Mouse (Mus musculus) urinary bladder, postnatal 4 days (tissue): ENCODE results near the gene Hoxb5.

Source experiments
- DNase-seq, 2 experiments: peaks; one replicate each; pipeline ENCODE4 v3.0.0; 2021 to 2022; ENCODE audit warnings: low spot score in 2 of 2

The Hoxb5 gene

DNA sequence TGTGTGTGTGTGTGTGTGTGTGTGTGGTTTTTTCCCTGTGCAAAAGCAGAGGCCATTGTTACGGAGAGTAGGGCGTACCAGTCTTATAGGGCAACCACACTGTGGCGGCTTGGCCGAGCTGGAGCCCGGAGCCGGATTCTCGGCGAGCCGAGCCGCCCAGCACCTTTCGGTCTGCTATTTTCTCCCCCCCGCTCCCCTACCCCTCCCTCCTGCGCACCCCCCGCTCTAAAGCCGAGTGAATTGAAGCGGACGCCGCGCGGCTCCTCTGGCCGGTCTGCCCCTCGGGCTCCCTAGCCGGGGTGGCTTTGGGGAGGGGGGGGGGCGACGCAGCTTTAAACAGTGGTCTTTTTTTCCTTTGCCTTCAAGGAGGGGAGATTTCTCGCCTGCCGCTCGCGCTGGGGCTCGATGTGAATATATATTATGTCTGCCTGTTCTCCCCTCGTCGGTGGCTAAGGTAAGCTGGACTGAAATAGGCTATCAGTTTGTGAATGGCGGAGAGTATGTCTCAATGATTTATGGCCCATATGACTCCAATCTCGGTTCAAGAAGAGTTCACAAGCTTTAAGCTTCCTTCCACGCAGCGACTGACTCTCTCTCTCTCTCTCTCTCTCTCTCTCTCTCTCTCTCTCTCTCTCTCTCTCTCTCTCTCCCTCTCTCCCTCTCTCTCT is 37.7 kb downstream of the Hoxb5 start:
- no peak for DNase-seq

DNA sequence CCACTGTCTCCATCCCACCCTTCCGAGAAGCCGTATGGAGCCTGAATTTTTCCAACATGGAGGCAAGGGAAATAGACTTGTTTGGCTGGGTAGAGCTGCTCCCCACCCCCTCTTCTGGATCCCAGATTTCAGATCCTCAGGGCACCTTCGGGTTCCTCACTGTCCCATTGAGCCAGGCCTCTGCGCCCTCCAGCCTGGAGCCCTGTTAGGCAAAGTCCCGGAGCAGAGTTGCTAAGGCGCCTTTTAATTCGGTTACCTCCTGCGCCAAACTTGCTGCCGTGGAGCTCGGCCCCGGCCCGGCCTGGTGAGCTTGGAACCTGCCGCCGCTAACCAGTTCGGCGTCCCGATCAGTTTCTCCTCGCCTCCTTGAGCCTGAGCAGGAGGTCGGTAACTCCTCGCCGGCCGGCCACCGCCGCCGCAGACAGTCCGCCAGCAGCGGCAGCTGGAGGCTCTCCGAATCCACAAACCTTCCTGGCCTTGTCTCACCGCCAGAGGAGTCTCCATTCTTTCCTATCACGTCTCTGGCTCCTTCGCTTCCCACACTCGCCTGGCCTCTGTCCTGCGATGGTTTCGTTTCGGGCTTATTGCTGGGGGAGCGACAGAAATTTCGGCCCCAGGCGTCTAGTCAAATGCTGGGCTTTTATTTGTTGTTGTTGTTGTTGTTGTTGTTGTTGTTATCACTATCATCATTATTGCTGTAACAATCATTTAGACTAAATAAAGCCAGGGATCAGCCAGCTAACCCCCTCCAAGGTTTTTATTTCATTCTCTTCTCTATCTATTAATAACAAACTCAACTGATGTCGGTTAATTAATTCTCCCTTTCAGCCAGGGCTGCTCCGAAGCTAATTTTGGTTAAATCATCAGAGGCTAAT is 38.8 kb downstream of the Hoxb5 start:
- DNase-seq = no peak

DNA sequence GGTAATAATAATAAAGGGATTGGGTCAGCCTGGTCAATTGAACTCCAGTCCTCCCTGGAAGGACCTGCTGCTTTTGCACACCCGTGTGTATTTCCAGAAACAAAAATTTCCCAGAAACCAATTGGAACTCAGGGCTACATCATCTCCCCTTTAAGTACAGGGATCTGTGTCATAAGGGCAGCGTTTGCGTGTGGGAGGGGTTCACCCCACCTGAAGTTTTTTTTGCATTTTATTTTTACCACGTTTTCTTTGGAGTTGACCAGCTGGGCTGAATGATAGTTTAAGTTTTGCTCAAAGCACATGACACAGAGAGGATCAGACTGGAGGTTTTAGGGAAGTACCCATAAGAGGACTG is 39.4 kb downstream of the Hoxb5 start:
- DNase-seq = no peak

DNA sequence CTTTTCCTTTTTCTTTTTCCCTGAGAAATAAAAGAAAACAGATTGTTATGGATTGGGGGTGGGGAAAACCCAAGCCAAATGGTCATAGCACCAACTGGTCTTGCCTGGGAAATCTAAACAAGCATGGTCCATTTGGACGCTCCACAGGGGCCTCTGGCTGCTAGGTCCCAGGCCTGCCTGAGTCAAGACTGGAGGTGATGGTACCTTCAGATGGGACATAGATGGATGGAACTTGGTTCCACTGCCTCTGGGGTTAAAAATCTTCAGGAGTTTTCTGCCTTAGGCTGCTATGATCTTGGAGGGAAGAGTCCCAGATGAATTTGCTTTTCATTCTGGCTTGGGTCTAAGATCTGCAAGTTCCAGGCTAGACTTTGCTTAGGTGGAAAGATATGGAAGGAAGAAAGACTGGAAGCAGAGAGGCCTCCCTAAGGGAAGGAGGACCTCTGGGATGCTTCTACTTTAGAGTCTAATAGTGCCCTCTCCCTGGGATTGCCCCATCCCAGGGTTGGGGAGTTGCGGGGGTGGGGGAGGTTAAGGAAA is 40.1 kb downstream of the Hoxb5 start:
- DNase-seq = no peak

DNA sequence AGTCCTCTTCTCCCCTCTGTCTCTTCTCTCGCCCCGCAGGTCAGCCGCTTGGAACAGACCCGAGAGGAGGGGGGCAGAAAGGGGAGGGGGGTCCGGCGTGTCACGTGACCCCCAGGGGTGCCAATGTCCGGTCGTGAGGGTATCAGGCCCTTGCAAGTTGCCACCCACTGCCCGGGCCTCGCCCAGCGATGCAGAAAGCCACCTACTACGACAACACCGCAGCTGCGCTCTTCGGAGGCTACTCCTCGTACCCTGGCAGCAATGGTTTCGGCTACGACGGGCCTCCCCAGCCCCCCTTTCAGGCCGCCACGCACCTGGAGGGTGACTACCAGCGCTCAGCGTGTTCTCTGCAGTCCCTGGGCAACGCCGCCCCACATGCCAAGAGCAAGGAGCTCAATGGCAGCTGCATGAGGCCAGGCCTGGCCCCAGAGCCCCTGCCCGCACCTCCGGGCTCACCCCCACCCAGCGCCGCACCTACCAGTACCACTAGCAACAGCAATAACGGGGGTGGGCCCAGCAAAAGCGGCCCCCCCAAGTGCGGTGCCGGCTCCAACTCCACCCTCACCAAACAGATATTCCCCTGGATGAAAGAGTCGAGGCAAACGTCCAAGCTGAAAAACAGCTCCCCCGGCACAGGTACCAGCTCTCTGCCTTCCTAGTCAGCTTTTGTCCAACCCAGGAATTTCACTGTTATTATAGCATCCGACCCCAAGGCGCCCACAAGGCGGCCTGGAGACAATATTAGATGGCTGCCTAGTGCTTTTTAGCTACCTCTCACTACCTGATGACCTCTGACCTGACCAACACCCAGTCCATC is 41.1 kb downstream of the Hoxb5 start:
- no peak for DNase-seq

DNA sequence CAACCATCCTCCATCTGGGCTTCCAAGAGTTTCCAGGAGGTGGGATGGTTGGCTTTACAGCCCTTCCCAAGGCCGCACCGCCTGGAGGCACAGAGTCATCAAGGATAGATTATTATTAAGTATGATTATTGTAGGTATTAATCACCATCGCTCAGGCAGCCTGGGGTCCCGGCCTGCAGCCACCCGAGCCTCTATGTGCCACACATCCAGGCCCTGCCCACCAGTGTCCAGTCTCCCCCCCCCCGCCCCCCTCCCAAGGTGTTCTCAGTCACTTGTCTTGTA is 41.7 kb downstream of the Hoxb5 start:
- DNase-seq = no peak

DNA sequence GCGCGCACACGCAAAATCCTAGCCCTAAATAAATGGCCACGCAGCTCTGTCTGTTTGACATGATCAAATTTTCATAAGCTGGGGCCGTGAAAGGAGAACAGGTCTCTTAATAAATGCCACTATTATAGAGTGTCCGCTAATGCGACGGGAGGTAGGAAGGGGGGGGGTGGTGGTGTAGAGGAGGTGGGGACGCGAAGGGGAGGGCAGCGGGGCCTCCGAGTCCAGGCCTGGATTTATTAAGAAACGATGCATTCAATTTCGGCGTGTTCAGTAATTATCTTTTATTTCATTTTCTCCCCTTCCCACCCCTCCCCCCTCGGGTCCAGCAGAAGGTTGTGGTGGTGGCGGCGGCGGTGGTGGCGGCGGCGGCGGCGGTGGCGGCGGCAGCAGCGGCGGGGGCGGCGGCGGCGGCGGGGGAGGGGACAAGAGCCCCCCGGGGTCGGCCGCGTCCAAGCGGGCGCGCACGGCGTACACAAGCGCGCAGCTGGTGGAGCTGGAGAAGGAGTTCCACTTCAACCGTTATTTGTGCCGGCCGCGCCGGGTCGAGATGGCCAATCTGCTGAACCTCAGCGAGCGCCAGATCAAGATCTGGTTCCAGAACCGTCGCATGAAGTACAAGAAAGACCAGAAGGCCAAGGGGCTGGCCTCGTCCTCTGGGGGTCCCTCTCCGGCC is 42.2 kb downstream of the Hoxb5 start:
- no peak for DNase-seq

DNA sequence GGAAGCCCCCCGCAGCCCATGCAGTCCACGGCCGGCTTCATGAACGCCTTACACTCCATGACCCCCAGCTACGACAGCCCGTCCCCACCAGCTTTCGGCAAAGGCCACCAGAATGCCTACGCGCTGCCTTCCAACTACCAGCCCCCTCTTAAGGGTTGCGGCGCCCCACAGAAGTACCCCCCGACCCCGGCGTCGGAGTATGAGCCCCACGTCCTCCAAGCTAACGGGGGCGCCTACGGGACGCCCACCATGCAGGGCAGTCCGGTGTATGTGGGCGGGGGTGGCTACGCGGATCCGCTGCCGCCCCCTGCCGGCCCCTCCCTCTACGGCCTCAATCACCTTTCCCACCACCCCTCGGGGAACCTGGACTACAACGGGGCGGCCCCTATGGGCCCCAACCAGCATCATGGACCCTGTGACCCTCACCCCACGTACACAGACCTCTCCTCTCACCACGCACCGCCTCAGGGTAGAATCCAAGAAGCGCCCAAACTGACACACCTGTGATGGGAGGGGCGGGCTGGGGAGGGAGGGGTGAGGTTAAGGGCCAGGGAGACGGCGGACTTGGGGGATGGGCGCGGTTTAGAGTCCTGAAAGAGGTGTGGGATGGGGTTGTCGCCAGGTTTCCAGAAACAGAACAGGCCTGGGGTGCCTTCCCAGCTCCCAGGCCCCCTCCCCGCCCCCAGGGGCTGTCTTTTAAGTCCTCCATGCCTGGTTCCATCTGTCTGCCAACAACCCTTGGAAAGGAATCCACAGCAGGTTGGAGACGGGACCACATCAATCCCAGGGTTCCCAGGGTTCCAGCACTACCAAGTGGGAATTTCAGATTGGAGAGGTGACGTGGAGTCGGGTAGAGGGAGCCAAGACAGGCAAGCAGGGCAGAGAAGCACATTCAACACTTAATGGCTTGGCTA is 43.0 kb downstream of the Hoxb5 start:
- no peak for DNase-seq

DNA sequence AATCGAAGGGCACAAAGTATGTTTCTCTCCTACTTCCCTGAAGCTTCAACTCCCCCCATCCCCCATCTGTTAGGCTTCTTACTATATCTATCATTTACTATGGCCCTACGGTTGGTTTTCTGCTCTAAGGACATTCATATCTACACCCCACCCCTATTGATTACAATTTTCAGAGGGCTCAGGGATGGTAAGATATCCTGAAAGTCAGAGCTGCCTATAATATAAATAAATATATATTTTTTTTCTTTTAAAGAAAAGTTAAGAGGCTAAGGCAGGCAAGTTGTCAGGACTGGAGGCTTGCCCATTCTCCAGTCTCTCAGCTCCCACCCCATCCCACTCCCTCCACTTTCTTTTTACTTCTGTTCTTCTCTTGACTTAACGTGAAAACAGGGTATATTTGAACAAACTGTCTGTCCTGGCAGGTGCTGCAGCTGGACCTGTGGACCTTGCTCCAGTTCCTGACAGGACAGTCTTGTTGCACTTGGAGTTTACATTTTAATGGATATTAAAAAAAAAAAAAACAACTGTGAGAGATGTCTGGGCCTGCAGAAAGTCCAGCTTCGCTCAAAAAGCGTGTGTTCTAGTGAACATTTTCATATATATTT is 43.9 kb downstream of the Hoxb5 start:
- no peak for DNase-seq

DNA sequence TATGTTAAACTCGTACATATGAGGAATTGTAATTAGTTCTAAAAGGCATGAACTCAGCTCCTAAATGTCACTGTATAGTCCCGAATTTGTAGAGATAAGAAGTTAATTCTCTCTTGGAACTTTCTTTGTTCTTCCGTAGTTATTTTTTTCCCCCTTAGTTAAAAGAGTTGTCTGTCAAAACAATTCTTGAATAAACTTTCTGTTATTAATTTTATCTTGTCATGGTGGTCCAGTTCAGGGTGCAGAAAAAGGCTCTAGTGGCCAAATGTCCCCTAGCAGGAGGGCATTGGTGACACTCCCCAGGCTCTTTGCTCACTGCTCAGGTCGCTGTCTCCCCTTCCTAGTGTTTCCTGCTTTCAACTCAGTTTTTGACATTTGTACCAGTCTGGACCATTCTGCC is 44.6 kb downstream of the Hoxb5 start:
- no peak for DNase-seq

DNA sequence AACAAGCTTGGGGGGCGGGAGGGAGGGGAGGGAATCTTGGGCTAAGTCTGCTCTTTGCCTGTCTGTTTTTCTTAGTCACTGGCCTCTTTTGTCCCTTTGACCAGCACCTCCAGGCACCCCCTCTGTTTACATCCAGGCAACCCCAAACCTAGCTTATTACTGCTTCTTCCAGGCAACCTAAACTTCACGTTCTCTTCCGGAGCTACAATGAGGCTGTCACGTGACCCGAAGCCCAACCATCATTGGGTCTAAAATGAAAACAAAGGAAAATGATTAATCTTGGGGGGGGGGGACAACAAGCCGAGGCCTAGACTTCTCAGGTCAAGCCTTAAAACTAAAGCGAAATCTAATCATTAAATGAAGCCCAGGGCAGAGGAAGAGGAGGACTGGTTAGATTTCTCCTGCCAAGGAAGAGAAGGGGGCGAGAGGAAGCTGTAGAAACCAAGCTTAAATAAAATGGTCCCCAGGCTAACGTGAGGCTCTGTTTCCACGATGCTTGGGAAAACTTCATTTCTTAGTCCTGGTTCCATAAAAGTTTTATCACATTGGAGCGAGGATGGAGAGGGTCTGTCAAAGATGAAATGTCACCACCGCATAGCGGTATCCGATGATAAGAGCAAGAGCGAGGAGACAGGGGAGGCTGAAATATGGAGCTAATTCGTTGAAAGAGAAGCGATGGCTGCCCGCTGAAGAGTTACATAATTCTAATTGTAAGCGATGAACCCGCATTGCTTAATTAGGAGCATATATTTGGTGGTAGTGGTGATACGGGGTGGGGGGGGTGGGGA is 45.2 kb downstream of the Hoxb5 start:
- no peak for DNase-seq

DNA sequence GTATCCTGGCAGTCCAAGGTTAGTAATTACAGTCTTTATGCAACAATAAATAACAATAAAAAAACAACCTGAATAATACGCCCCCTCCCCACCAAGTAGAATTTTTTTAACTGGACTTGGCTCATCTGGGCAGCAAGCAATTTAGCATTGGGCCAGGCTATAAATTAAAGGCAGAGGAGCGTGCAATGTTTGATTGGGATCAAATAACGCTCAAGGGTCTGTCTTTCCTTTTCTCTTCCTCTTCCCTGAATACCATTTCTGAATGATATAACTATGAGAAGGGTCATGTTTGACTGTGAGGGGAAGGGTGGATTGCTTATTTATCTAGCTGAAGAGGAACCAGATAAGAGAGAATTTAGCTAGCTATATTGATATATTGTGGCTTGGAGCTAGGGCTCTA is 45.9 kb downstream of the Hoxb5 start:
- no peak for DNase-seq

DNA sequence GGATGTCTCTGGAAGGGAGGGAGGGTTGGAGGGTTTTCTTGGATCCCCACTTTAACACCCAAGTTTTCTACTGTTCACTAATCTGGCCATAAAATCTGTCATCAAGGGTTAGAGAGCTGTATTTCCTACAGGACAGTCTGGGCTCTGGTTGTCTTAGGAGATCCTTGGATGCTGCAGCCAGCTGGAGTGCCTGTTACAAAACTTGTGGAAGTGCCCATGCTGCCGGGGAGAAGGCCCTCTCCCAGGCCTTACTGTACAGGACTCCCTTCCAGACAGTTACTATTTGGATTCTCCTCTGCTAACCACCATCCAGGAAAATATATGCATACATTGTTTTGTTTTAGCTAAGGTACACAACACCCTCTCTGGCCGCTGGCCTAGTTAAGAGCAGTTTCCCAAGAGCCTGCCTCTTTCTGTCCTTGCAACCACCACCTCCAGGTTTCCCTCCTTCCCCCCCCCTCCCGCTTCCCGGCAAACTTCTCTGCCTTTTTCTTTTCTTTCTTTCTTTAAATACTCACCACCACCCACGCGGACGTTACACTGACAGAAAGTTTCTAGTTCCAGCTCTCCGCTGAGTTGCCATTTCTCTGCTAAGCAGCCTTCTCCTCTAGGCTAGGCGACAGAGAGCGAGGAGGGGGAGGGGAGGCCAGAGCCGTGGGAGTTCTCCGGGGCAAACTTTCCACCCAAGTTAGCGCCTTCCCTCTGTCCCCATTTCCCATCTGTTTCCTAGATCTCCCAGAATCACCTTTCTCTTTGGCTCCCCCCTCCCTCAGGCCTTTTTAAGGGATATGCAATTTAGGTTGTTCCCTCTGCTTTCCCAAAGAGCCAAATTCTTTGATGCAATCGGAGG is 46.6 kb downstream of the Hoxb5 start:
- no peak for DNase-seq

DNA sequence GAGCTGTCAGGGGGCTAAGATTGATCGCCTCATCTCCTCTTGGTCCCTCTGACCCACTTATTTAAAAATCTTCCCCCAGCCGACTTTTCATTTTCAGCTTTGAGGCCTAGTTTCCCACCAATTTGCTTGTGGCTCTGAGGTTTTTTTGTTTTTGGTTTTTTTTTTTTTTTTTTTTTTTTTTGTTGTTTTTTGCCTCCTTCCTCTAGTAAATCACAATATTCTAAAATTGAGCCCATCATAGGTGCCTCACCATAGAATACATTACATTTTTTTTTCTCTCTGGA is 47.1 kb downstream of the Hoxb5 start, which contains the start of gene Hoxb2:
Gene Hoxb2 (plus strand): TSS at position 185 of the 284 bp plus-strand sequence.
- no peak for DNase-seq

DNA sequence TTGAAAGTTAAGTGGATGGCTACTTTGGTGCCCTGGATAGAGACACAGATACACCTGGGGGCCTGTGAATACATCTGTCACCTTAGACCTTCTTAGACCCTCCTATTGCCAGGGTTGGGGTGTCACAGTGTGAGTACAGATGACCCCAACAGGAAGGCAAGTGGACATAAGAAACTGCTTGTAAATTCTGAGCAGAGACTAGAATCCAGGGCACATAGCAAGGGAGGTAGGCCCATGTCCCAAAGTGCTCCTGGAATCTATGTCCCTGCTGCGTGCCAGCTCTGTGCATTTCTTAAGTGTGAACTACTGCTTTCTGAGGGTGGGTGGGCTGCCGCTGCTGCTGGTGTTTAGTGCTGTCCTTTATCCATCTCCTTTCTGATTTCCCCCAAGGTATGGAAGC is 47.7 kb downstream of the Hoxb5 start:
- DNase-seq = no peak

DNA sequence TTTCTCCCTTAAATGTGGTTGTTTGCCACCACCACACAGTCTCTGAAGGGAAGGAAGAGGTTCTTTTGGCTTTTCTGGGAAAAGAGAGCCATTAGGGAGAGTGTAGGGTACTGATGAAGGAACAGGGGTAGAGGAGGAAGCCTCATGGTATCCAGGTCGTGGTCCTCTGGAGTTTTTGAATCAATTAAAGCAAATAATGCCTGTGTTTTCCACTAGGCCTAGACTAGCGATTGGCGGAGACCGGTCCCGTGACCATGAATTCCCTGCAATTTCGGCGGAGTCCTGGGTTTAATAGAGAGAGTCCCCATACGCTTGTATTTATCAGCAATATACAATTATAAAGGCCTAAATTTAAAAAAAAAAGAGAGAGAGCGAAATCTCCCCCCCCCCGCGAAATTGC is 48.2 kb downstream of the Hoxb5 start:
- DNase-seq = no peak

DNA sequence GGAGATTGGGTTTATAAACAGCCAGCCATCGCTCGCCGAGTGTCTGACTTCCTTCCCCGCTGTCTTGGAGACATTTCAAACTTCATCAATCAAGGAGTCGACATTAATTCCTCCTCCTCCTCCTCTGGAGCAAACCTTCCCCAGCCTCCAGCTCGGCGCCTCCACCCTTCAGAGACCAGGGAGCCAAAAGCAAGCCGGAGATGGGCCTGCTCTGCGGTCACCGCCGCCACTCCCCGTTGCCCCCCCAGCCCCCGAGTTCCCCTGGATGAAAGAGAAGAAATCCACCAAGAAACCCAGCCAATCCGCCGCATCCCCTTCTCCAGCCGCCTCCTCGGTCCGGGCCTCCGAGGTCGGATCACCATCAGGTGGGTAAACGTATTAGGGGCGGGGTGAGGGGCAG is 48.7 kb downstream of the Hoxb5 start:
- no peak for DNase-seq

DNA sequence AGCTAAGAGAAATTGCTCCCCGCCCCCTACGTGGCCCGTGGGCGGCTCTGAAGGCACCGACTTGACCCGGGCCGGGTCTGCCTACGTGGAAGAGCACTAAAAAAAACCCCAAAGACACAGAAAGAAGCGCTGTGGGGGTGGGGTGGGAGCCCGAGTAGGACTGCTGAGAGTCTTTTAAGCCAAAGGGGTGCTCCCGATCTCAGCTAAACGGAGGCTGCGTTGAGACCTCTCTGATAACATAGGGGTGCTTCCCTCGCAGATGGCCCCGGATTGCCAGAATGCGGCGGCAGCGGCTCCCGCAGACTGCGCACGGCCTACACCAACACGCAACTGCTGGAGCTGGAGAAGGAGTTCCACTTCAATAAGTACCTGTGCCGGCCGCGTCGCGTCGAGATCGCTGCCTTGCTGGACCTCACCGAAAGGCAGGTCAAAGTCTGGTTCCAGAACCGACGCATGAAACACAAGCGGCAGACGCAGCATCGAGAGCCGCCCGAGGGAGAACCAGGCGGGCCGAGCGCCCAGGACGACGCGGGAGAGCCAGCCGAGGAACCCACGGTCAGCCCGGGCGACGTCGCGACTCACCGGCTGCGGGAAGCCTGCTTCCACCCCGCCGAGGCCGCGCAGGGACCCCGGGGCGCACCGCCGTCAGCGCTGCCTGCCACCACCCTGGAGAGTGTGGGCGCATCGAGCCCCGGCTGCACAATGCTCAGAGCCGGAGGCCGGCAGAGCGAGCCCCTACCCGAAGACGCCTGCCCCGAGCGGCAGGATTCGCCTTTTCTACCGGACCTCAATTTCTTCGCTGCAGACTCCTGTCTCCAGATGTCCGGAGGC is 49.8 kb downstream of the Hoxb5 start:
- DNase-seq = no peak
